Mouse (Mus musculus) frontal cortex, postnatal 10 days (tissue): ENCODE measurements around the gene Tmem223.
A peak's percentile ranks its signal among the peaks of the same experiment; 100 is the strongest.
"Not testable (repeated sequence)": the region's sequence is repeated elsewhere in the genome, so short reads cannot be mapped to it uniquely, and the experiment has no call there.

ENCODE experiments used
- DNase-seq, 2 experiments: peaks; one replicate each; pipeline ENCODE4 v3.0.0; 2022; ENCODE audit warnings: low spot score in 2 of 2, mixed read lengths in 1 of 2

The Tmem223 gene

DNA sequence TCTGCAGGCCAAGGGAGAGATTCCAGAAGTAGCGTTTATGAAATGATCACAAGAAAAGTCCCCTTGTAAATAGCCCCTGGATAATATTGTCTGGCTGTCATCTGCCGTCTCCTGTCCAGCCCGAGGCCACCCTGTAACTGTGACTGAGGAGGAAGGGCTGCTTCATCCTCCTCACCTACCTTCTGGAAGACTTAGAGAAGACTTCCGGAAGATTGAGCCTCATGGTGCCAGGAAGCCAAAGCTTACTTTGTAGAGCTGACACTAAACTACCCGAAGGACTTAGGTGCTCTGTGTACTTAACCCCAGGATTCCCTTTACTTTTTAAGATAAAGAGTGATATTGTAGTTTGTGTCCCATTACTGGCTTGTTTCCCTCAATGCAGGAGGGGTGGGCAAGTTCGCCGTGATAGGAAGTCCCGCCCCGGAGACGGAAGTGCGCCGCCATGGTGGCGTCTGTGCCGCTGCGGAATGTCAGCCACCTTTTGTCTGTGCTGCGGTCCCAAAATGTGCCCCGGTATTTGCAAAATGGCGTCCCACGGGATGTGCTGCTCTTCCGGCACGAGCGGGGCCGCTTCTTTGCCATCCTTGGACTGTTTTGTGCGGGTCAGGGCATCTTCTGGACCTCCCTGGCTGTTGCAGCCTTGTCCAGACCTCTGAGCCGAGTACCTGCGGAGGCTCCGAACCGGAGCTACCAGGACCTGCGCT is at the start of gene Tmem223:
Tmem223 (plus strand) TSS at position 430 of the 704 bp plus-strand sequence.
- DNase-seq = peak; percentile 69 to 78

DNA sequence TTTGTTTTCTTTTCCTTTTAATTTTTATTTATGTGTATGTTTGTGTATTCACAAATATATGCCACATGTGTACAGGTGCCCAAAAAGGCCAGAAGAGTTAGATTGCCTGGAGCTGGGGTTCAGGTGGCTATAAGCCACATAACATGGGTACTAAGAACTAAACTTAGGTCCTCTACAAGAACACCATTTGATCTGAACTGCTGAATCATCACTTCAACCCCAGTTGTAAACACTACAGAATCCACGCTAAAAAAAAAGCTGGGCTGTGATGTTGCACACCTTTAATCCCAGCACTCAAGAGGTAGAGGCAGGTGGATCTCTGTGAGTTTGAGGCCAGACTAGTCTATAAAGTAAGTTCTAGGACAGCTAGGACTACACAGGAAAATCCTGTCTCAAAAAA is 49.4 kb upstream of the Tmem223 start:
- DNase-seq = no peak

GRCm38 (mm10) chr19:8722021-8722420 is 48.8 kb upstream of the Tmem223 start:
- DNase-seq = no peak

DNA sequence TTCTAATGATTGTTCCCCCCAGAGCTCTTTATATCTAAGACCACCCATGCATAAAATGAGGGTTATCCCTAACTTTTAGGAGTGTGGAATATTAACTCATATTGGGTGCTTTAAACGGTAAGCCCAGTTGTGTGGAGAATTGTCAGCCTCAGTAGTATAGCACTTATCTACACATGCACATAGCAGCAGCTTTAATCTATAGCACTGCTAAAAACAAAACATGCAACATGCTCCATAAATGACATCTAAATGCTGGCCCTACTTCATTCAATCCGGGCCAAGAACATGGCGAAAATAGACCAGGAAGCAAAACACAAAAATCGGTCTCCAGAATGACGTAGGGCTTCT is 48.3 kb upstream of the Tmem223 start:
- DNase-seq = no peak

GRCm38 (mm10) chr19:8722907-8723573 is 47.8 kb upstream of the Tmem223 start, which contains the start of gene Slc3a2:
Gene Slc3a2, minus strand, starts transcription at chr19:8723369.
- DNase-seq = peak; percentile 95 to 96

GRCm38 (mm10) chr19:8723574-8724346 is 47.0 kb upstream of the Tmem223 start:
- no peak for DNase-seq

GRCm38 (mm10) chr19:8724392-8724791 is 46.4 kb upstream of the Tmem223 start:
- no peak for DNase-seq

- no peak for DNase-seq
These were observed 45.6 kb upstream of the Tmem223 start for GRCm38 (mm10) chr19:8725081-8725613.

- DNase-seq = no peak
These were observed 44.0 kb upstream of the Tmem223 start for GRCm38 (mm10) chr19:8726609-8727390.

DNA sequence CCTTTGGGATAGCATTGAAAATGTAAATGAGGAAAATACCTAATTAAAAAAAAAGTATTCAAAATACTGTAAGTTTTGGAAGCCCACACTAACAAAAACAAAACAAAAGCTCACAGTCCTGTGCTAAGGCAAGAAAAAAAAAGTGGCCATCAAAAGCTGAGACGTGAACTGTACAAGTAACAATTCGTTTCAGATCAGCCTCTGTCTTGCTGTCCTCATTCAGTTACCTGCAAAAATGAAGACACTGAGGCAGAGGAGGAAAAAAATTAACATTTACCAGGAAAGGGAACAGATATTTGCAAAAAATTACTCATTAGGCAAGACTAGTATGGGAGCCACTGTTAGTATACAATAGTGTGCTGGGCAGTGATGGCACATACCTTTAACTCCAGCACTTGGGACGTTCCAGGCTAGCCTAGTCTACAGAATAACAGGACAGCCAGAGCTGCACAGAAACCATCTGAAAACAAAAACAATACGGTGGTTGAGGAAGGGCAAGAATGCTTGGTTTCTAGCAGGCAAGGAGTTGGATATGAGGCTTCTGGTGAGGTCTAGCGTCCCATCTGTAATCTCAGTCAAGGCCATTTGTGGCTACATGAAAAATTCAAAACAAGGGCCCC is 43.2 kb upstream of the Tmem223 start:
- no peak for DNase-seq

DNA sequence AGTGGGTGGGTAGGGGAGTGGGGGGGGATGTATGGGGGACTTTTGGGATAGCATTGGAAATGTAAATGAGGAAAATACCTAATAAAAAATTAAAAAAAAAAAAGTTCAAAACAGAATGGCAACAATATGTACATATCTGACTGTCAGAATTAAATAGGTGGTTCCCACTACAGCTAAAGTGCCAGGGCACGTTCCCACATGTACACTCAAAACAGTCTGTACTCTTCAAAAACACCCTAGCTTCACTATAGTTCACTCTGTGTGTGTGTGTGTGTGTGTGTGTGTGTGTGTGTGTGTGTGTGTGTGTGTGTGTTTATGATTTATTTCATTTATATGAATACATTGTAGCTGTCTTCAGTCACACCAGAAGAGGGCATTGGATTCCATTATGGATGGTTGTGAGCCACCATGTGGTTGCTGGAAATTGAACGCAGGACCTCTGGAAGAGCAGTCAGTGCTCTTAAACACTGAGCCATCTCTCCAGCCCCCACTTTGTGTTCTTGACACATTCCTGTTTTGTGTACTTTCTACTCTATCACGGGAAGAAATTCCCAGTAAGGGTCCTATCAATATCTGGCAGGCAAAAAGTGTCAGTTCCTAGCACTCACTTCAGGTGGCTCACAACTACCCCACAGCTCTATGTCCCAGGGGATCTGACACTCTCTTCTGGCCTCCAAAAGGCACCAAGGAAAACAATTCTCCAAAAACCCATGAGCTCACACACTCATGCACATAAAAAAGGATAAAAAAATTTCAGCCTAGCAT is 42.3 kb upstream of the Tmem223 start:
- DNase-seq = not testable (repeated sequence)

DNA sequence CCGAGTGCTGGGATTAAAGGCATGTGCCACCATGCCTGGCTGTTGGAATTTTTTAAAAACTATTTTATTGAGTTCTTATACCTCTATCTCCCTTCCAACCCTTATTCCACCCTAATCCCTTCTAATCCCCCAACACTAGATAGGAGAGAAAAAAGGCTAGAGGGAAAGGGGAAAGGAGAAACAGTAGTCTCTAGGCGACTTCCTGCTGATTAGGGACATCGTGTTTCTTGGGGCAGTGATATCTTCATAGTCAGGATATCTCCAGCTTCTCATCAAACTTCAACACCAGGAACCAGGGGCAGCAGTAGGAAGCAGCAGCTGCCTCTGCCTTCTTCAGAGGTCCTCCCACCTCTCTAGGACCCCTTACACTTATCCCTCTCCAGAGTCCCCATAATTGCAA is 36.5 kb upstream of the Tmem223 start:
- DNase-seq = no peak

GRCm38 (mm10) chr19:8735389-8736159 is 35.2 kb upstream of the Tmem223 start, which contains the start of gene Wdr74:
Gene Wdr74, plus strand, starts transcription at chr19:8735827.
- DNase-seq = peak; percentile 85 to 94

GRCm38 (mm10) chr19:8736160-8736467 is 34.7 kb upstream of the Tmem223 start:
- no peak for DNase-seq

GRCm38 (mm10) chr19:8738911-8739310 is 31.9 kb upstream of the Tmem223 start:
- DNase-seq = no peak

GRCm38 (mm10) chr19:8739646-8740045 is 31.1 kb upstream of the Tmem223 start:
- DNase-seq = no peak

DNA sequence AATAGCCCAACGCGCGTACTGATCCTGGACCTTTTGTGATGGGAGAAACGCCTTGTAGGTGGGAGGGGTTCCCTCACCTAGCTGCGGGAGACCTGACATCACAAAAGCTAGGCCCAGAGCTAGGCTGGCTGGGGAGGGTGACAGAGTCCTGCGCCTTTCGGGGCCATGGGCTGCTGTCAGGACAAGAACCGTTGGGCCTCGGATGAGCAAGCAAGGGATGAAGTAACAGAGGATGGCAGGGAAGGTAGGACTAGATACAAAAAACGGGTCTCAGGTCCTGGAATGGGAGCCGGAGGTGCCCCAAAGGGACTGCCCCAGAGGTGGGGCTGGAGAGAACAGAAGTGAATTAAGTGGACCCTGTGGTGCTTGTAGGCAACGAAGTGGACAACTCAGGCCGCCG is 30.2 kb upstream of the Tmem223 start, which contains the start of gene 1700092M07Rik:
1700092M07Rik (plus strand) TSS at position 116 of the 400 bp plus-strand sequence.
- no peak for DNase-seq

- DNase-seq = peak; percentile 94 to 95
These were observed 29.4 kb upstream of the Tmem223 start, which contains the start of gene Stx5a for GRCm38 (mm10) chr19:8741243-8741869. Gene Stx5a, plus strand, starts transcription at chr19:8741413.

- DNase-seq = no peak
These were observed 28.6 kb upstream of the Tmem223 start for GRCm38 (mm10) chr19:8742176-8742575.
